Mouse (Mus musculus) spleen, embryonic (tissue): ENCODE data around the gene Gm10198.

Experiments used
- CTCF ChIA-PET: fragments of 350-600 bp; sonication (Branson Sonifier 250); formaldehyde crosslinking; loops from one replicate; lab custom pipeline; 2022; lab: Charles Lee

The Gm10198 gene

GRCm38 (mm10) chr13:111592485-111592884, at the start of gene Gm10198:
Gm10198 (plus strand) TSS chr13:111592785.
- CTCF ChIA-PET = no interaction called here

- CTCF ChIA-PET = no interaction called here
These were observed 47.3 kb upstream of the Gm10198 start for GRCm38 (mm10) chr13:111545286-111545685.

DNA sequence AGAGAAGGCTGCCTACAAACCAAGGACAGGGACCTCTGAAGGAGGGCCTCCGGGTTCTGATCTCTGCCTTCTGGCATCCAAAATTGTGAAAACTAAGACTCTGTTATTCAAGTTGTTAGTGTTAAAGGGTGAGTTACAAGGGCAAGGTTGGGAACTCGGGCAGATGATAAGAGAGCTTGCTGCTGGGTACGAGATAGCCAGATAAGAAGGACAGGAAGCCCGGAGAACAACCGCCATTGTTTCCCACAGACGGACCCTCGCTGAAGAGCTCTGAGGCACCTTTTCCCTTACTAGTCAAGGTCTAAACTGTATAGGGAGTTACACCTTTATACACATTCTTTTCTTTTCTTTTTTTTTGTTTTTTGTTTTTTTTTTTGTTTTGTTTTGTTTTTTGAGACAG, 39.8 kb upstream of the Gm10198 start:
- CTCF ChIA-PET = interaction anchor here (0.6 to 0.7 kb wide), 3 partner anchors 66 to 225 kb away, joined by 3 to 8 read pairs (median 6); no protein-coding TSS in a partner anchor

DNA sequence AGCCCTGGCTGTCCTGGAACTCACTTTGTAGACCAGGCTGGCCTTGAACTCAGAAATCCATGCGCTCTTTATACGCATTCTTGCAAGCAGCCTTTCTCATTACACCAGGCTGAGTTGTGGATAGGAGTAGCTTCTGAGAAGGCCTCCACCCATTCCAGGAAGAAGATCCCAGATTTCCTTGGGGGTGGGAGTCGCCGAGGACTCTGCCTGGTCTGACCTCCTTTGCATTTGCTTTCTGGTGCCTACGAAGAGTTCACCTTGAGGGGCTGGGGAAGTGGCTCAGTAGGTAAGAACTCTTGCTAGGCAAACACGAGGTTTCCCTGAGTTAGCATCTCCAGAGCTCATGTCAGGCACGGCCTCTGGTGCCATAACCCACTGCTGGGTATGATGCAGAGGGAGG, 39.4 kb upstream of the Gm10198 start:
- CTCF ChIA-PET = interaction anchor here (0.7 kb wide), 2 partner anchors 175 to 225 kb away, joined by 3 to 8 read pairs; no protein-coding TSS in a partner anchor

DNA sequence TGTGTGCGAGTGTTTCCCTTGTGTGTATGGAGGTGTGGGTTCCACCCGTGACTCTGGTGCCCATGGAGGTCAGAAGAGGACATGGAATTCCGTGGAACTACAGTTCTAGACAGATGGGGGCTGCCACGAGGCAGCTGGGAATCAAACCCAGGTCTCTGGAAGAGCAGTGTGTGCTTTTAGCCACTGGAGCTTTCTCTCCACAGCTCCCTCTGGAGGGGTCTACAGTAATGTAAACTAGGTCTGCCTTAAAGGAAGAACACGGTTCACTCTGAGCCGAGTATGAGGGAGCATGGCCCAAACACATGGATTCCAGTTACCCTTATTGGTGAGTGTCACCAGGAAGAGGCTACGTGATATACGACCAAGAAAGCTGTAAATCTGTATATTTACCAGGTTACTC, 38.6 kb upstream of the Gm10198 start:
- CTCF ChIA-PET = no interaction called here

DNA sequence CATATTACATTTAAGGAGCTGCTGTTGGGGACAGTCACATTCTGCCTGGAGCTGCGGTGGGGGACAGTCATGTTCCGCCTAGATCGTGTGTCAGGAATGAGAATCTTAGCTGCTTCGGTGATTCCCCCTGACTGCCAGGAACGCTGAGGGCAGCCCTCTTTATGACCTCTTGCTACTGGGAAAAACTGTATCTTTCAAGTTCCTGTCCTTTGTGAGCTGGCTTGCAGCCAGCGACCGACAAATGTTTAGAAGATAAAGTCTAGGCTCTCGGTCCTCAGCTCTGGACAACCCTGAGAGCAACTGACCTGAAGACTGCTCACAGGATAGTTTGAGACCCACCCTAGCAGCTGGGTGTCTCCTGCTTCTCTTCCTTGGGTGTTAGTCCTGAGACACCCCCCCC, 37.3 kb upstream of the Gm10198 start:
- CTCF ChIA-PET = interaction anchor here (0.6 to 0.7 kb wide), 3 partner anchors 13 to 562 kb away, joined by 3 to 18 read pairs (median 3); no protein-coding TSS in a partner anchor

- CTCF ChIA-PET = no interaction called here
These were observed 36.2 kb upstream of the Gm10198 start for GRCm38 (mm10) chr13:111556375-111556774.

GRCm38 (mm10) chr13:111560152-111560551, 32.4 kb upstream of the Gm10198 start:
- CTCF ChIA-PET = no interaction called here

GRCm38 (mm10) chr13:111562595-111562994, 30.0 kb upstream of the Gm10198 start:
- CTCF ChIA-PET = interaction anchor here (0.6 kb wide), 1 partner anchor 13 kb away, joined by 4 read pairs; no protein-coding TSS in a partner anchor

DNA sequence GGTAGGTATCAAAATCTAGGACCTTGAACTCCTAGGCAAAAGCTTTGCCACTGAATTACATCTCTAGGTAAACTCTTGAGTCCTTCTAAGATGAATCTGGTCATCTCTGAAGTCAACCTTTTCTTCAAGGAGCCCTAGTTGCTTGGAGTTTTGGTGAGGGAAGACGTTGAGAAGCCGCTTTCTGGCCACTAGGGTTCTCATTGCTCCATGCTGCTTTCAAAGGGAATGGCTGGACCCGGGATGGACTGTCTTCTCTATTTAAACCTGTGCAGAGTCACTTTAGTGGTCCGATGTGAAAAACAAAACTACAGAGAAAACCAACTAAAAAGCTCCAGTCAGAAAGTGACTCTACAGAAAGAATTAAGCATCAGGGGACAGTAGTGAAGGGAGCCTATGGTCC, 18.4 kb upstream of the Gm10198 start:
- CTCF ChIA-PET = no interaction called here

- CTCF ChIA-PET = interaction anchor here (0.5 kb wide), 1 partner anchor 243 kb away, joined by 3 read pairs; no protein-coding TSS in a partner anchor
These were observed 15.4 kb upstream of the Gm10198 start for GRCm38 (mm10) chr13:111577177-111577576.

- CTCF ChIA-PET = no interaction called here
These were observed 12.5 kb upstream of the Gm10198 start for GRCm38 (mm10) chr13:111580054-111580453.

GRCm38 (mm10) chr13:111598111-111598510, 5.5 kb downstream of the Gm10198 start:
- CTCF ChIA-PET = no interaction called here

DNA sequence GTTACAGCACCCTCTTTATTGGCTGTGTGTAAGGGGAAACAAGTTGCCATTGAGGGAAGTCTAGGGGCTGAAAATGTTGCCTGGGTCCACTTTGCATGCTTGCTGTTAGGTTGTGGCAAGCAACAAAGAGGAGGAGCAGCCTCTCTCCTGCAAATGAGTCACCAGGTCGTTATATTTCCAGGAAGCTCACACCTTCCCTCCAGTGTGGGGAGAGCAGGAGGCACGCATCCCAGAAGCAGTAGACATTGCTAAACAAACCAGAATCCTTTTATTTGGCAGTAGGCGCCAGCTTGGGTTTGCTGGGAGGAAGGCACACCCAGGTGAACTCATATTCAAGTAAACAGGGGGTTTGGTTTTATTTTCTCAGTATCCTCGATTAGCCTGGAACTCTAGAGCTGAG, 8.8 kb downstream of the Gm10198 start:
- CTCF ChIA-PET = no interaction called here

DNA sequence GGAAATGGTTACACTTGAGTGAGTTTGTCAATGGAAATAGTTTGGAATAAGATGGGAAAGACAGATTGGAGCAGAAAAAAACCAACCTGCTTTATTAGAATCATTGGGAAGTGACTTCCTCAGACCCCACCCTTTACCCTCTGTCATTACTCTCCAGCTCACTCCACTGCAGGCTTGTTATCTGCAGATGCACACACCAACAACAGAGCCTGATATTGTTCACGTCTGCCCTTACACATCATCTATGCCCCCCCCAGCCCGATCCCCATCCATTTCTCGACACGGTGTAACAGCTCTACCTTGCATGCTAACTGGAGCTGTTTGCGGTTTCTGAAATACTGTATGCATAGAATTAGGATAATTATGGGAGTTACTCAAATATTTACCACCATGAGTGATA, 12.2 kb downstream of the Gm10198 start:
- CTCF ChIA-PET = no interaction called here

- CTCF ChIA-PET = no interaction called here
These were observed 23.9 kb downstream of the Gm10198 start for GRCm38 (mm10) chr13:111616168-111617125.

GRCm38 (mm10) chr13:111620433-111620832, 27.8 kb downstream of the Gm10198 start:
- CTCF ChIA-PET = no interaction called here

DNA sequence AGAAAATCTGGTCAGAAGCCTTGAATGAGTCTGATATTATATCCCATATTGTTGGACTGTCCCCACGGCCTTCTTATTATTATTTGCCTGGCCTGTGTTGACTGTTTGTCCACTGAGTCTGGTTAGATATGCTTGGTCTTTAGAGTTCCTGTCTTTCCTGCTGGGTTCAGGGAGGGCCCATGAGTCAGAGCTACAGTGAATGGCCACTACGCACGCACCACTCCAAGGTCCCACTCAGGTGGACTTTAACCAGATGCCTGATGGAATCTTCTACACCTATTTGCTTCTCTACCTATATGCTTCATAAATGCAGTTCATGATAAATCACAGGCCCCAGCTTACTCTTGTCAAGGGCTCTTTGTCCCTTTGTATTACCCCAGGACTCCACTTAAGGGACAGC, 29.8 kb downstream of the Gm10198 start:
- CTCF ChIA-PET = no interaction called here

GRCm38 (mm10) chr13:111623112-111623511, 30.5 kb downstream of the Gm10198 start:
- CTCF ChIA-PET = no interaction called here

DNA sequence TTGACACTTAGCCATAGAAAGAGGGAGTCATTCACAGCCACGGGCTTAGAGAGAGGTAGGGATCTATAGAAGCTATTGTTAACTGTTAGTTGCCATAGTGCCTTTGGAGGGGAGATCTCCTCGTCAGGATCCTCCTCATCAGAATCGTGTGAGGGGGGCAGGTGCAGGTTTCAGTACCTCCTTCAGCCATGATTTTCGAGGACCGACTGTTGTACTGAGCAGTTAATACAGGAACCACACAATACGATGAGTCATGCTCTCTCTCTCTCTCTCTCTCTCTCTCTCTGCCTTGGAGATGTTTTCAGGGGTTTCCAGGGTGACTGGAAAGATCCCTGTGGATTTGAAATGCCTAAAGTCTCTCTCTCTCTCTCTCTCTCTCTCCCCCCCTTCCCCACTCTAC, 31.5 kb downstream of the Gm10198 start:
- CTCF ChIA-PET = no interaction called here

DNA sequence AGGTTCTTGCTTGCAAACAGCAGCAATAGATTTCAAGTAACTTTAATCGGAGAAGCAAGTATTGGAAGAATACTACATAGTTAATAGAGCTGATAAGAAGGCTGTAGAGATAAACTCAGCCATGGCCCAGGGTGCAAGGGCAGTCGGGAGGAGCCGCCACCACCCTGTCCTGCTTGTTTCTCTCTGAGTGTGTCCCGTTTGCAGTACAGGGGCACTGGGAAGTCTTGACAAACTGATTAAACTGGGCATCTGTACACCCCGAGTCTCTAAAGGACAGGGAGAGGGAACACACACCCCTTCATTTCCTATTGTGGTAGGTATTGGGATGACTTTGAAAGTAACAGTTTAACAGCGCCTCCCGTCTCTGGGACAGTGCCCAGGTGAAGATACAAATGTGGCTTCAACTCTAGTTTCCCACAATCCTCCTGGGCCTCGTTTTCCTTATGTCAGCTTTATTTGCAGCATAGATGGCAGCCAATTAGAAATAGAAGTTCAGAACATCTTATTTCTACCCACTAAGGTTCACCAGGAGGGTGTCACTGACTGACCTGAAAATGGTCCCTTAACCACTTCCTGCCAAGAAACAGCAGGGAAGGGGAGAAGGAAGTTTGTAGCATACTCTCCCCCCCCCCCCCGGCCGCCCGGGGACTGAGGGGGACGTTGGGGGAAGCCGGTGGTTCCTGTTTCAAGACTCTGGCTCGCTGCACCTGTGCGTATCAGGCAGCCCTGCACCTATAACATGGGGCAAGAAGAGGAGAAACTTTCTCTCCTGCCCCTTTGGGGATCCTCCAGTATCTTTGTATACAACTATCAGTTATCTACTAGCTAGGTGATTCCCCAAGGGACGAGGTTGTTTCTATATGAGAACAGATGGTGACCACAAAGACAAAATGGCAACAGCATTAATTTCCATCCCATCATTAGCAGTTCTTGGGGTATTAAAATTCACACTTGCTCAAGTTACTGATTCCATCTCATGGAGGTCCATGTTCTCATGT, 41.9 kb downstream of the Gm10198 start:
- CTCF ChIA-PET = interaction anchor here (0.7 kb wide), 1 partner anchor 1296 kb away, joined by 6 read pairs; no protein-coding TSS in a partner anchor

- CTCF ChIA-PET = no interaction called here
These were observed 47.7 kb downstream of the Gm10198 start for GRCm38 (mm10) chr13:111640319-111640718.
